Mouse (Mus musculus) heart, embryonic 14.5 days (tissue): ENCODE results near the gene 4933428G20Rik. TPM values are rescaled to one million over a fixed set of nuclear protein-coding genes. Genes with fewer than 3 reads are reported as not detected.

Experiments
- ATAC-seq: fragments of 200-750 bp; cut with Nextera tagmentation; 2 replicates; pipeline ENCODE4 v1.8.0; 2017; ENCODE audit warnings: low read depth, moderate TSS enrichment; ENCODE audit not compliant: insufficient number of reproducible peaks, insufficient read depth, low FRiP score
- H3K27ac ChIP-seq, 2 experiments: fragments of 200-500 bp in 1 of 2; fragments of 300-500 bp in 1 of 2; sonication (generic) in 1 of 2; replicated peaks in 1 of 2; 2 replicates each; pipeline ENCODE4 v1.5.1; 2012 to 2014; ENCODE audit warnings: low read depth in 2 of 2, low read length in 2 of 2, control low read depth in 1 of 2, mild to moderate bottlenecking in 1 of 2, mixed read lengths in 1 of 2; ENCODE audit not compliant: control insufficient read depth in 1 of 2, insufficient read depth in 1 of 2
- H3K27me3 ChIP-seq: fragments of 300-500 bp; sonication (generic); 2 replicates; pipeline ENCODE4 v1.6.1; 2014; ENCODE audit warnings: mild to moderate bottlenecking, low read length, control low read depth; ENCODE audit not compliant: control insufficient read depth, insufficient read depth
- H3K36me3 ChIP-seq: fragments of 300-500 bp; sonication (generic); 2 replicates; pipeline ENCODE4 v1.6.1; 2014; ENCODE audit warnings: mild to moderate bottlenecking, control low read depth, low read length, mixed read lengths; ENCODE audit not compliant: control insufficient read depth, insufficient read depth
- H3K4me1 ChIP-seq, 2 experiments: fragments of 200-500 bp in 1 of 2; fragments of 300-500 bp in 1 of 2; sonication (generic) in 1 of 2; 2 replicates each; pipeline ENCODE4 v1.6.1; 2012 to 2014; ENCODE audit warnings: low read length in 2 of 2, control low read depth in 1 of 2, mixed read lengths in 1 of 2; ENCODE audit not compliant: control insufficient read depth in 2 of 2, insufficient read depth in 2 of 2
- H3K4me2 ChIP-seq: fragments of 300-500 bp; sonication (generic); 2 replicates; pipeline ENCODE4 v1.6.1; 2014; ENCODE audit warnings: mild to moderate bottlenecking, low read length
- H3K4me3 ChIP-seq, 2 experiments: fragments of 200-500 bp in 1 of 2; fragments of 300-500 bp in 1 of 2; sonication (generic) in 1 of 2; 2 replicates each; pipeline ENCODE4 v1.5.1; 2012 to 2014; ENCODE audit warnings: low read length in 2 of 2, mild to moderate bottlenecking in 2 of 2, control low read depth in 1 of 2, low read depth in 1 of 2, moderate library complexity in 1 of 2; ENCODE audit not compliant: control insufficient read depth in 1 of 2, insufficient read depth in 1 of 2
- H3K9ac ChIP-seq: fragments of 300-500 bp; sonication (generic); 2 replicates; pipeline ENCODE4 v1.6.1; 2014; ENCODE audit warnings: mild to moderate bottlenecking, low read length
- H3K9me3 ChIP-seq: fragments of 300-500 bp; sonication (generic); 2 replicates; pipeline ENCODE4 v1.6.1; 2016; ENCODE audit warnings: low read length, control low read depth; ENCODE audit not compliant: control insufficient read depth
- WGBS: fragments of 180-500 bp; shearing (Covaris S2); extraction: QIAGEN DNeasy Blood & Tissue Kit; methylation state at CpG from one replicate; pipeline ENCODE4 v1.1.7; 2014; 5-methylcytosine and 5-hydroxymethylcytosine counted together
- polyA plus RNA-seq: library from polyadenylated mRNA; unstranded; fragments of >200 nt; fragmentation: Nextera tagmentation; extraction: Ambion mirVana; gene quantifications from 2 replicates; pipeline ENCODE4 v1.2.1, GENCODE M21; 2014

The 4933428G20Rik gene
- polyA plus RNA-seq, 1 experiment from 2014 or later, result not detected

DNA sequence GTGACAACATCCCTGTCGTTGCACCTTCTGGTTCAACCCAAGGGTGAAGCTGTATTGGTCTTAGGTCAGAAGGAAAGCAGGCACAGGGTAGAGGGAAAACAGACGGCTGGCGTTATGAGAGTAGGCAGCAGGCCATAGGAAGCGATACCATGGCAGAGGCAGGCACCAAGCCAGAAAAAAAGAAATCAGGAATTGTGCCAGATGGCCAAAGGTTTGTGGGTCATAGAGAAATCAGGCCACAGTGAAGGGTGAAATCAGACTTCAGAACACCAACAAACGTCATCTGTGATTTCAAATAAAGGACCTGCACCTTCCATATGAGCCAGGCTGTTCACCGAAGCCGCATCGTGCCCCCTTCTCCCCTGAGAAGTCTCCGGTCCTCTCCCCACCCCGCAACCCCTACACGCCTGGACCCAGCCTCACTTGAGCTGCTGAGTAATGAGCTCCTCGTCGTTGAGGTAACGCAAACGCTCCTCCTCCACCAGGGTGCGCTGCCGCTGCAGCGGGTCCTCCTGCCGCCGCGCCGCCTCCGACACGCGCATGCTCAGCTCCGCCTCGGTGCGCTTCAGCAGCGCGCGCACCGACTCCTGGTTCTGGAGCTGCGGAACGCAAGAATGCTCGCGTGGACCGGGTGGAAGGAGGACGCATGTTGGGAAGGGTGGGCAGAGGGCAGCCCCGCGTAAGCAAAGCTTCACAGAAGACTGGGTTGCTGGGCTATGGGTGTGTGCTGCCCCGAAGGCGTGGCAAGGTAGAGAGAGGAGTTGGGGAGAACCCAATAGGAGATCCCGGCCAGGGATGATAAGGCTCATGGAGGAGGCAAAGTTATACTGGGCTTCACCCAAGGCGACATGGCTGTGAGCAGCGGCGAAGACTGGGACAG, 31.5 kb upstream of the 4933428G20Rik start:
- Histone ChIP-seq H3K9me3 (no peaks in the 10 kb centered on the region), H3K27me3 (peaks cover 67% of the 10 kb centered on the region), H3K27ac (no peak overlapping the region), H3K9ac (0 out of 2 replicates have a peak overlapping the region, but pooled peaks have one; percentile 35), H3K4me3 (peak overlapping the region; percentile 36 to 46), H3K36me3 (no peaks in the 10 kb centered on the region), H3K4me2 (peak overlapping the region; percentile 84), H3K4me1 (peaks cover 2 to 24% of the 10 kb centered on the region in 2 experiments; a peak in 3 of 4 replicates)
- ATAC-seq, result peak; percentile 33; the same call in 1 of the 2 replicates
- WGBS, result 5% methylated on average over 46 of the region's 46 CpGs

DNA sequence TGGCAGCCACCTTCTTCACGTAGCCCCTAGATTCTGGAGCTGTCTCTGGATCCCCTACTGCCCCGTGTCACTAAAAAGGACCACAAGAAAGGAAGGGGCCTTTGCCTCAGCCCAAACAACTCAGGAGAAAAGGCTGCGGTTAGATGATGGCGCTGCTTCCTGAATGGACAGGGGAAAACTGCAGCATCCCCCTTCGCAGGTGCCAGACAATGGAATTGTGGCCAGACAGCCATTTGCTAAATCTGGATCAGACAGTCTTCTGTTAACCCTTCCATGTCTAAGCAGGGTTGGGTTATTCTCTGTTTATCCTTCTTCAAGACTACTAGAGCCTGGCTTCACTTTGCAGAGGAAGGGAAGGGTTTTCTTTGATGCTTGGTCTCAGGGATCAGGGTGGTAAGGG, 30.8 kb upstream of the 4933428G20Rik start:
- Histone ChIP-seq H3K4me1 (peaks cover 2 to 20% of the 10 kb centered on the region in 2 experiments; a peak in 3 of 4 replicates), H3K4me3 (no peak overlapping the region), H3K4me2 (no peak overlapping the region), H3K27me3 (peaks cover 61% of the 10 kb centered on the region), H3K9ac (no peak overlapping the region), H3K9me3 (no peaks in the 10 kb centered on the region), H3K36me3 (no peaks in the 10 kb centered on the region), H3K27ac (no peak overlapping the region)
- ATAC-seq, result no peak
- 57% methylated on average over 5 of the region's 5 CpGs for whole genome bisulfite sequencing

DNA sequence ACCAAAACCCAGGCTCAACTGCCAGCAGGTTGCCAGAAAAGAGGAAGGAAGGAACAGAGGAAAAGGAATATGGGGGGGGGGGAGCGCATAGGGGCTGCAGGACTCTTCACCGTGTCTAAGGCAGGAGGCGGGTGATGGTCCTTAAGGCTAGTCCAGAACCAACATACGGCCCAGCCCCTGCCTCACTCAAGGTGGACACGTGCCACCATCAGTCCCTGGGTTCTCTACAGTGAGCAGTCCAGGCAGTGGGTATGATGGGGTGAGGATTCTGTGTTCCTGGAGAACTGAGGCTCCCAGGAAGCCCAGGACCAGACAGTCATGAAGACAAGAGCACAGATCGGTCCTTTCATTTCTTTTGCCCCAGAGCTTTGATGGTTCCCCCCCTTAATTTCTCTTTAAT, 29.9 kb upstream of the 4933428G20Rik start:
- Histone ChIP-seq H3K4me3 (no peak overlapping the region), H3K4me1 (peaks cover 2 to 20% of the 10 kb centered on the region in 2 experiments; a peak in 3 of 4 replicates), H3K27ac (no peak overlapping the region), H3K36me3 (no peaks in the 10 kb centered on the region), H3K27me3 (peaks cover 52% of the 10 kb centered on the region), H3K9ac (no peak overlapping the region), H3K9me3 (no peaks in the 10 kb centered on the region), H3K4me2 (no peak overlapping the region)
- no peak for ATAC-seq
- WGBS, result 82% methylated on average over 6 of the region's 6 CpGs

DNA sequence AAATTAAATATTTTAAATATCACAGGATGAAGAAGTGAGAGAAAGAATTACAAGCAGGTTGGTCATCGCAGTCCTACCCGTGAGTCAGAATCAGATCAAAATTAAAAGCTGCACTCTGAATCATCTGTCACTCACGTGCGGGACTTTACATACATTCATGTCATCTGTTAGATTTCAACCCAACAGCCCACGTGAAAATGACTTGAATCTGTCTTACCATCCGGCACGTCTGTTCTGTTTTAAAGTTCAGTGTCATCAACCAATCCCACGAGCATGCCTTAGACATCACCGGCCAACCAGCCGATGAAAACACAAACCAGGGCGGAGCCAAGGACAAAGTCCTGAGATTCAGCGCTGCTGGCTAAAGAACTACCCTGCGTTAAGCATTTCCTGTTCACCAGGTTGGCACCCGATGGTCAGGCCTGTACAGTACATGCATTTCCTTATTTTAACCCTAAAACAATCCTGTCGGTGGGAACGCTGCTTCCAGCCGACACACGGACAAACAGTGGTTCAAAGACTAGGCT, 28.2 kb upstream of the 4933428G20Rik start:
- 71% methylated on average over 18 of the region's 18 CpGs for WGBS
- no peak for ATAC-seq
- Histone ChIP-seq H3K9me3 (no peaks in the 10 kb centered on the region), H3K9ac (no peak overlapping the region), H3K27me3 (peaks cover 39% of the 10 kb centered on the region), H3K4me1 (peaks cover 6 to 12% of the 10 kb centered on the region in 2 experiments; a peak in 1 of 4 replicates), H3K27ac (no peak overlapping the region), H3K4me2 (no peak overlapping the region), H3K36me3 (no peaks in the 10 kb centered on the region), H3K4me3 (no peak overlapping the region)

DNA sequence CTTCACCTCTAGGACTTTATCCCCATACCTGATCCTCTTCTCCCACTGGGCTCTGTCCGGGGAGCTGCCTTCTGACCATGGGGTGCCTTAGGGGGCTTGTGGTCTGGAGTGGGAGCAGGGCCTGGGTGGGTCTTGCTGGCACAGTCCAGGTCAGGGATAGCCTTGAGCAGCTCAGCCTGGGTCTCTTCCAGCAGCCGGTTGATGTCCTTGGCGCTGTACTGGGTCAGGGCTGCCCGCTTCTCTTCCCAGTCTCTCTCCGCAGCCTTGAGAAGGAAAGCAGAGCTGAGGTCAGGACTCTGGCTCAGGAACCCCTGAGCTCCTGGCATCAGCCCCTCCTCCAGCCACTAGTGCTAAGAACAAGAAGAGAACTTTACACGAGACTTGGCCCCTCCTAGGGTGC, 25.2 kb upstream of the 4933428G20Rik start:
- H3K9me3 ChIP-seq, result no peaks in the 10 kb centered on the region
- peaks cover 41% of the 10 kb centered on the region for H3K27me3 ChIP-seq
- H3K4me1 ChIP-seq, result peaks cover 0 to 3% of the 10 kb centered on the region in 2 experiments; a peak in 1 of 4 replicates
- H3K4me2 ChIP-seq, result no peak overlapping the region
- no peak overlapping the region for H3K9ac ChIP-seq
- WGBS, result 83% methylated on average over 6 of the region's 6 CpGs
- no peak overlapping the region for H3K4me3 ChIP-seq
- H3K36me3 ChIP-seq, result no peaks in the 10 kb centered on the region
- no peak overlapping the region for H3K27ac ChIP-seq
- no peak for ATAC-seq

DNA sequence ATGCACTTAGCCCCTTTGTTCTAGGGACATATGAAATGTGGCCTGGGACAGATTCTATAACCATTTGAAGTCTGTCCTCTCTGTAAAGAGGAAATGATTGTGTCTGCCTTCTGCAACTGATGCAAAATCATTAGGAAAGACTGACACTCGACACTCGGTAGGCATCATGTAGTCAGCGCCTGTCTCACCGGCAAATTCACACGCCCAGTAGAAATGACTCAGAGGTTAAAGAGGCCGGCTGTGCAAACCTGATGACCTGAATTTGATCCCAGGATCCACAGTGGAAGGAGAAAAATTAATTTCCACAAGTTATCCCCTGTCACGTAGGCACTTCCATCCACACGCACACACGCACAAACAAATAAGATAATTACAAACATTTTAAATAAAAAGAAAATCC, 24.2 kb upstream of the 4933428G20Rik start:
- Histone ChIP-seq H3K9me3 (no peaks in the 10 kb centered on the region), H3K36me3 (no peaks in the 10 kb centered on the region), H3K9ac (no peak overlapping the region), H3K27me3 (peaks cover 38% of the 10 kb centered on the region), H3K4me3 (no peak overlapping the region), H3K27ac (no peak overlapping the region), H3K4me1 (peaks cover 0 to 3% of the 10 kb centered on the region in 2 experiments; a peak in 1 of 4 replicates), H3K4me2 (no peak overlapping the region)
- 60% methylated on average over 9 of the region's 9 CpGs for WGBS
- ATAC-seq, result no peak

DNA sequence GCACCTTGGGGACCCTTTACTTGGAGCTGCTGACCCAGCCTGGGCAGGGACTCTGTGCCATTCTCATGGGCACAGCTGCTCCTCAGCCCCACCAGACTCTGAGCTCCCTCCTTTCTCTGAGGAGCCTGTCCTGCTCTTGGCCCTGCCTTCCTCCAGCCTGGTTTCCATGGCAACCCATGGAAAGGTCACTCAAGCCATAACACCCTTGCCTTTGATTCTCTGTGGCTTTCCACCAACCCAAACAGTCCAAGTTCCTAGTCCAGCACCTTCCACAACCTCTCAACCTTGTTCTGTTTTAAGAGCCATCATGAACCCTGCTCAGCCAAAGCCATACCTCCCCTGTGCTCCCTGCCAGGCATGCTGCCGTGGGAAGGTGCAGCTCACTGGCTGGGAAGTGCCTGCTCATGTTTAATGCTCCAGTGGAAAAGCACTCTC, 23.7 kb upstream of the 4933428G20Rik start:
- Histone ChIP-seq H3K9ac (no peak overlapping the region), H3K4me1 (peaks cover 0 to 3% of the 10 kb centered on the region in 2 experiments; a peak in 1 of 4 replicates), H3K27ac (no peak overlapping the region), H3K9me3 (no peaks in the 10 kb centered on the region), H3K4me3 (no peak overlapping the region), H3K36me3 (no peaks in the 10 kb centered on the region), H3K4me2 (no peak overlapping the region), H3K27me3 (peaks cover 38% of the 10 kb centered on the region)
- 11% methylated on average over 1 of the region's 1 CpGs for WGBS
- ATAC-seq, result no peak
